Mouse (Mus musculus): ENCODE data around the gene Scarb1.

The Scarb1 gene

DNA sequence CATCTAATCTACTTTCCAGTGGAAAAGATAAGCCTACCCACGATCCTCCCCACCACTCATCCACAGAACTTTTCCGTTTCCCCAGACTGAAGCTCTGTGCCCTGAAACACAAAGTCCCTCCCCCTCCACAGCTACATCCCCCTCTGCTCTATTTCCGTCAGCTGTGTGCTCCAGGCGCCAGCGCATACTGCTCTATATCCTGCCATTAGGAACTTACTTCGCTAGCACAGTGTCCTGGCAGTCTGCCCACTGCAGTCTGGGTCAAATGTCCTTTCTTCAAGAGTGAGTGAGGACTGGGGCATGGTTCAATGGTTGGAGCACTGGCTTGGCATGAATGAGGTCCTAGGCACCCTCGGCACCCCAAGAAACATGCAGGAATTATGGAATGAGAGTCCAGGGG lies 23.0 kb upstream of the Scarb1 start:
- peak; percentile 37 for DNase-seq

DNA sequence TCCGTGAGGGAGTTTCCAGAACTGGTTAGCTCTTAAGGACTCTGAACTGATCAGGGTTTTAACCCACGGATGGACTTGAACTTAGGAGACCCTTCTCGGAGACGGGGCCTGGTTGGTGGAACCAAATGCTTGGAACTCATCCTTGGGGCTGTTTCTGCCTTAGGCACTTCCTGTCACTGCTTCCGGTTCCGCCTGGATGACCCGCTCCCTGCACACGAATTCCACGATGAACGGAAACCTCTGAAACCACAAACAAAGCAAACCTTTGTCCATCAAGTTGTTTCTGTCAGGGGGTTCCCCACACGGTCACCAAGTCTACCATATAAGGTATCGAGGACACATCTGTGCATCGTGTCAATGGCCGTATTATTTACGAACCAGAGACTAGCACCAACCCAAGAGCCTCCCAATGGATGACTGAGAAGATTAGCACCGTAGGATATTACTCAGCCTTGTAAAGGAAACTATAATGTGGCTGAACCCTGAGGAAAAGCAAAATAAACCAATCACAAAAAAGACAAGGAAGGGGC lies 20.2 kb upstream of the Scarb1 start:
- no peak for DNase-seq

DNA sequence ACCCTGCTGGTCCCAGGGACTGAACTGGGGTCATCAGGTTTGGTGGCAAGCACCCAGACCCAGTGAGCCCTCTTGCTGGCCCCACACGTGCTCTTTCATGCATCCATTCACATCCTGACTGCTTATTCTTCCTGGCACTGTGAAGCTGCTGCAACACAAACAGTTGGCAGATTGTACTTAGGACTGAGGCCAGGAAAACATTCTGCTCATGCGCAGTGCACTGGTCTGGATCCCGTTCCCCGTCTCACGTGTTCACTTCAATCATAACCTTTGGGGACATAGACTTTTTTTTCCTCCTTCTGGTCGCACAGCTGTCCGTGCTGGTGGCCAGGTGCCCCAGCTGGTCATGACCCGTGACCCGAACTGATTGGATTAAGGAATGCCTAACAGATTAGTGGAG lies 19.7 kb upstream of the Scarb1 start:
- DNase-seq: no peak

DNA sequence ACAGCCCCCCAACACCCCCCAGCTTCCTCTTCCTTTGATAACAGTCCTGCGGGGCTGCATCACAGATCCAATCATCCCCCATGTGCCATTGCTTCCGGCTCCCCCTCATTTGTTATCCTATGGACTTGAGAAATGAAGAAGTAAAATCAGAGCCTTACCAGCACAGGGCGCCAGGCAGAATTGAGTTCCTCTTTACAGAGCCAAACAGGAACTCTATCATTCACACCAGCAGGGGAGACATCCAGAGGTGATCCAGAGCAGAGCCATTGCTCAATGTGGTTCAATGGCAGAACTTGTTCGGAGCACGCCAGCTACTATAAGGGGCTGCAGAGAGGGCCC lies 17.3 kb upstream of the Scarb1 start:
- peak; percentile 39 for DNase-seq

DNA sequence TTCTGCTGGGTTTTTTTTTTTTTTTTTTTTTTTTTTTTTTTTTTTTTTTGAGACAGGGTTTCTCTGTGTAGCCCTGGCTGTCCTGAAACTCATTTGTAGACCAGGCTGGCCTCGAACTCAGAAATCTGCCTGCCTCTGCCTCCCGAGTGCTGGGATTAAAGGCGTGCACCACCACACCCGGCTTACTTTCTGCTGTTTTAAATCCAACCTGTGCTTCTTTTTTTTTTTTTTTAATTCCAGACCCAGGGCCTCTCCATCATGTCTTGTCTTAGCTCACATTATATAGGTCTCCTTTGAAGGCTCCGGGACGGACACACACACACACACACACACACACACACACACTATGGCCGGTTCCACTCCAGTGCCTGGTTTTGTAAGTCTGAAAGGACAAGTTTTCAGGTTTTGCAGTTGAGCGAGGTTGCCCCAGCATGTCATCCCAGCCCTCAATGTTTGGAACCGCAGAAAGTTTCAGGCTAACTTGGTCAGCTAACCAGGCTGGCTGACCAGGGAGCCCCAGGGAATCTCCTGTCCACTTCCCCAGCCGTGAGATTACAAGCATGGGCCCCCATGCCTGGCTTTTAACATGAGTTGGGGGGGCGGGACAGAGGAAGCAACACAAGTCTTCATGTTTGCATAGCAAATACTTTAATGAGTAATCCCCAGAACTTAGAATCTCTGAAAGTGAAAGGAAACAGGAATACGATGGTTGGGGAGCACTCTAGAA lies 16.8 kb upstream of the Scarb1 start:
- no peak for DNase-seq

DNA sequence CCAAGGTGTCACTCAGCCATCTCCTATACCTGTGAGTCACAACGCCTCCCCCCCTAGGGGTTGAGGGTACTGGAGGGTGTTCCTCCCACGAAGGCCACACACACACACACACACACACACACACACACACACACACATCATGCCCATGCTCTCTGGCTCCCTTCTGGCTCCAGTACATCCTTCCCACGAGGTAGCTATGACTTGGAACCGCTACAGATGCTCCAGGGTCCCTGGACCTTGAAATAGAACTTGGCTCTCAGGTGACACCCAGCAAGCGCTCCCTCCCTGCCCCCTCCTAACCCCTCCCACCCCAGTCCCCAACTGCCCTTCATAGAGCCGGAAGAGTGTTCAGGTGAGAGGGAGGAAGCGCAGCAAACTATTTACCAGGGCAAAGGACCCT lies 14.8 kb upstream of the Scarb1 start:
- DNase-seq: no peak

DNA sequence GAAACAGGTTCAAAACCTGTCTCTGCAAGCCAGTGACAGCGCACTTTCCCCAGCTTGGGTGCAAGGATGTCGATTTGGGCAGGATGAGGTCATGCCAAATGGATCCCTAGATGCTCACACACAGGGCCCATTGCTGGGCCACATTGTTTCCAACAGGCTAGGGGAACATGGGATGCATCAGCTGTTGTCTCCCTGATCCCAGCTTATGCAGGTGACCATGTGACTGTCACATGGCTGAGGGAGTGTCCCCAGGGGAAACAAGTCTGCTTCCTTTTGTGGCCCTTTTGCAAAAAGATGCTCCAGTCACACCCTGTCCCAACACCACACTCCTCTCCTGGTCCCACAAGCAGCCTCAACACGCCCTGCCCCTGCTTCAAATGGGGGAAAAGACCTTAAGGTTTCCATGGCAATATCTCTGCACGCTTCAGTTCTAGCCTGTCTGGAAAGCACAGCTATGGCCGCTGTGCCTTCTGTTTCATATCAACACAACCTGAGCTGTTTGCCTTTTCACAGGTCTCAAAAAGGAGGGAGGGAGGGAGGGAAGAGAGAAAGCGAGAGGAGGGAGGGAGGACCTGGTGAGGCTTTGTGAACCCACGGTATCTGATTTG lies 14.1 kb upstream of the Scarb1 start:
- DNase-seq: no peak

DNA sequence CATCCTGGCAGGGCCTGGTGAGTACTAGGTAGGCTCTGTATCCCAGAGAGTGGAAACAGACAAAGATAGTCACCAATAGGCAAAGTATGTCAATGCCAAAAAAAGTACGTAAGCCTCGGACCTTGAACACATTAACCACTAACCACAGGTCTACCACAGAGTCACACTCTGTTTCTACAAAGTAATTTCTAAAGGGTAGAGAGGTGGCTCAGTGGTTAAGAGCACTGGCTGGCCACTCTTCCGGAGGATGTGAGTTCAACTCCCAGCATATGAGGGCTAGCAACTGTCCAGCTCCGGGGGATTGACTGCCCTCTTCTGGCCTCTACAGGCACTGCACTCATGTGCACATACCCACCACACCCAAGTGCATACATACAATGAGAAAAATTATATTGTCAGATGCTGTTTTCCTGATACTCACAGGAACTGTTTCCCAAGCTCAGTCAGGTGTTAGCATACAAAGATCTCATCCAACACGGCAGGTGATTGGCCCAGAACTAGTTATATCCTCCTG lies 11.9 kb upstream of the Scarb1 start:
- DNase-seq: no peak

DNA sequence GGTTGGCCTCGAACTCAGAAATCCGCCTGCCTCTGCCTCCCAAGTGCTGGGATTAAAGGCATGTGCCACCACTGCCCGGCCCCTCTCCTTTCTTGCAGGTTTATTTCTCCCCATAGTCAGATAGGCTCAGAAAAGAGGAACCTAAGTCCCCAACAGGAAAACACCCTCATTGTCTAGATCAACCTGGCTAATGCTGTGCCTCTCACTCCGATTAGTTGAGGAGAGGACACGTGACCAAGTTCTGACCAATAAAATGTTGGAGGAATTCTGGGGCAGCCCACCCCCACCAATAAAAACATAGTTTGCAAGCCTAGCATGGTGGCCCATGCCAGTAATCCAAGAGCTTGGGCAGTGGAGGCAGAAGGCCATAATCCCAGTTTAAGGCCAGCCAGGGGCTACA lies 11.0 kb upstream of the Scarb1 start:
- DNase-seq: no peak

DNA sequence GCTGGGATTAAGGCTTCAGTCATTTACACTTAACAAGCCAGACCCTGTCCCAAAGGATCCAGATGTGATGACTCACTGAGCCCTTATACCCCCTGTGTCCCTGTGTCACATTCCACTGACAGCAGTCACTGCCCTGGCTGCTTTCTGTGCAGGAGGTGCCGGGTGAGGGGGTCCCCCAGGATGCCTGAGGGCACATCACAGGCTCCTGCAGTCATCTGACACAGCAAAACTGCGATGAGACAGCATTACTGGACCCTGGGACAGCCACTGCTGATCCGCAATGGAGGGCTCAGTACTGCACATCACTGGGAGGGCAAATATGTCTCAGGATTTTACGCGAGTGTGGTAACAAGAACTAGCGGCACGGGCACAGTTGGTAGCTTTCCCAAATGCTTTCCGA lies 10.2 kb upstream of the Scarb1 start:
- no peak for DNase-seq

DNA sequence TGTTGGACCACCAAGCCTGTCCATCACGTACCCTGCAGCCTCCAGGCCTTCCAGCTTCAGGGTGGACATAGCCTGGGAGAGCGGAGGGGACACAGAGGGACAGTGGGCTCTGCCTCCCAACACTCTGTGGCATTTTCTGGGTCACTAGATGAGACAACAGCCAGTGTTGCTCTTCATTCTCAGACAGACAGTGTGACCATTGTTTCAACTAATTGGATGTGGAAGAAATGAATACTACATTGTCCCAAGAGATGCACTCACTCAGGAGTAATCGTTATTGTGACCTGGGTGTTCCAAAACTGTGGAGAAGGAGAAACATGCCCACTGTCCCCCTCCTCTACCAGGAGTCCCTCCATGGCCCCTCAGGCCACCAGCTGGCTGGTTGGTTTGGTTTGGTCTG lies 8.5 kb upstream of the Scarb1 start:
- DNase-seq: no peak

DNA sequence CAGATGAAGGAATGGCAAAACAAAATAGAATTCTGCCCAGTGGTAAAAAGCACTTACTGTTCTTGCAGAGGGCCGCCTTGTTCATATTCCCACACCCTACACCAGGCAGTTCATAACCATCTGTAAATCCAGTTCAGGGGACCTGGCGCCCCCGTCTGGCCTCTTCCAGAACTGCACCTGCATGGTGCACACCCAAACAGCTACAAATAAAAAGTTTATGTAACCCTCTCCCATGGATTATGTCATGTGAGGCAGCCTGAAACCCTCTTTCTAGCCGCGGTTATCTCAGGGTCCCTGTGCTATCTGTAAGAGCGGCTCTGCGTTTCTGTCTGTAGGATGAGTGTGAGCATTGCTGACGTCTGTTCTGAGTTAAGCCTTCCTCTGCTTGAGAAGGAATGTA lies 7.6 kb upstream of the Scarb1 start:
- peak; percentile 84 for DNase-seq

DNA sequence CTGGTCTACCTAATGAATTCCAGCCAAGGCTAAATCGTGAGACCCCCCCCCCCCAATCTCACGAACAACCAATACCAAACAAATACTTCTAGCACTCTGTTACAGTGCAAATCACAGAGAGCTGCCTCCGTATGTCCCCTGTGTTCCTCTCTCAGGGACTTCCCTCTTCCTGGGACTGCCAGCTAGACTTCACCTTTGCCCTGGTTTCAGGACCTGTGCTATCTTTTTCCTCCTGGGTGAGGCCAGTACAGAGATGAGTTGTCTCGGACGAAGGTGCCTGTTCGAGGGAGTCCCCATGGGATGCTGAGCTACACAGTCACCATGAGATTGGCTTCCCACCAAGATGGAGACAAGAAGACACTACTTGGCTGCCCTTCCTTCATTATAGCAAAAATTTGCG lies 7.2 kb upstream of the Scarb1 start:
- DNase-seq: no peak

DNA sequence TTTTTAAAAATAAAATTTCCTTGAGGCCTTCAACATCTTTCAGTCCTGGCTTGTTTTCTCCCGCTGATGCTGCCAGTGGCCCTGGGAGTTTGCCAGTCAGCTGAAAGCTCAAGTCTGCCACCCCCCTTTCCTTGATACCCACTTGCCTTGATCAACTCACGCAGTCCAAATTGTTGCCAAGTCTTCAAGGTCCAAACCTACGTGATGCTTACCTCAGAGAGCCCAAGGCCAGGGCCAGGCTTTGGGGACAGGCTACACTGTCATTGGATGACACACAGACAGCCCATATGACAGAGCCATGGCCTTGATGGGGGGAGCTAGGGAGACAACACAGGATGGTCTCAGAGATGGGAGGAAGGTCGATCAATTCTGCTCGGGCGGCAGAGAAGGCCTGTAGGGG lies 3.4 kb upstream of the Scarb1 start:
- no peak for DNase-seq

DNA sequence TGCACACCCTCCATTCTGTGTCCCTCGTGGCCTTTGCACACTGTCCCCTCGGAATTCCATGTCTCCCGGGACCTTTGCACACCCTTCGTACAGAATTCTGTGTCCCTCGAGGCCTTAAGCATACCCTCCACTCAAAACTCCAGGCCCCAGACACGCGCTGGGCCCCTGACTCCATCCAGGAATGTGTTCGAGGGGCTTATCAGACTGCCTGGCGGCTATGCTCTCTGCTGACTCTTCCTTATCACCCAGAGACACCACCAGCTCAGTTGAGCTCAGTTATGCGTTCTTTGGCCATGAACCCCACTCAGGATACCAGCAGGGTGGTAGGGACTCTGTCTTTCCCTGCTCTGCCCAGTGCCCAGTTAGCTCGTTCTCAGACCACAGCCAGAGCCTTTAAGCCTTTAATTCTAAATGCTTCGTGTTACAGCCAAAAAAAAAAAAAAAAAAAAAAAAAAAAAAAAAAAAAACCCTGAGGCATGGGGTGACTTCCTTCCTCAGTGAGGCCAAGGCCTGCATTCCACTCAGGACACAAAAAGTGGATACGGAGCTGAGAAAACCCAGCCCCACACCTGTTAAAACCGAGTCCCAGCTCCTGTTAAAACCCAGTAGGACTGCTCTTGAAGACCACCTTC lies 681 bp upstream of the Scarb1 start:
- DNase-seq: peak; percentile 85

DNA sequence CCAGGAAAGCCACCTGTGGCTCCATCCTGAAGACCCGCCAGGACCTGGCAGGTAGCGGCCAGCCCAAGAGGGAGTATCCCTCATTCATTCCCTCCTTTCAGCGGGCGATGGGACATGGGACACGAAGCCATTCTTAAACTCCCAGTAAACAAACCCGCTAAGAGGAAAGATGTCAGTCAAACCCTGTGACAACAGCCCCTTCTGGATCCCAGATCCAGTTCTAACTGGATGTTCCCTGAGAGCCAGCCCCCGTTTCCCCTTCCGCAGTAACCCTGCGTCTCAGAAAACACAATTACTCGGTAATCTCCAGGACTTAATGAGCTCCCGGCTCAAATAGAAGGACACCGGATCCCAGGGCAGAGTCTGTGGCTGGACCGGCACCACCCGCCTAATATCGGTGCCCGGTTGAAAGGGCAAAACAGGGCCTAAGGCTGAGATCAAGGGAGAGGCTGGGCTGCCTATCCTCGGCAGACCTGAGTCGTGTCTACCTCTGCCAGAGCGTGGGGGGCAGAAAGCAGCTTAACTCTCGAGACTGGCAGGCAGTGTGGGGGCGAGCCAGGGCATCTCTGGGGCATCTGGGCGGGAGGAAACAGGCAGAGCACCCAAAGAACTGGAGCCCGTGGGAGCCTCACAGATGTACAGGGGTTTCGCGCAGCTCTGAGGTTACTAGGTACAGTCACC lies 903 bp downstream of the Scarb1 start:
- peak; percentile 39 for DNase-seq

DNA sequence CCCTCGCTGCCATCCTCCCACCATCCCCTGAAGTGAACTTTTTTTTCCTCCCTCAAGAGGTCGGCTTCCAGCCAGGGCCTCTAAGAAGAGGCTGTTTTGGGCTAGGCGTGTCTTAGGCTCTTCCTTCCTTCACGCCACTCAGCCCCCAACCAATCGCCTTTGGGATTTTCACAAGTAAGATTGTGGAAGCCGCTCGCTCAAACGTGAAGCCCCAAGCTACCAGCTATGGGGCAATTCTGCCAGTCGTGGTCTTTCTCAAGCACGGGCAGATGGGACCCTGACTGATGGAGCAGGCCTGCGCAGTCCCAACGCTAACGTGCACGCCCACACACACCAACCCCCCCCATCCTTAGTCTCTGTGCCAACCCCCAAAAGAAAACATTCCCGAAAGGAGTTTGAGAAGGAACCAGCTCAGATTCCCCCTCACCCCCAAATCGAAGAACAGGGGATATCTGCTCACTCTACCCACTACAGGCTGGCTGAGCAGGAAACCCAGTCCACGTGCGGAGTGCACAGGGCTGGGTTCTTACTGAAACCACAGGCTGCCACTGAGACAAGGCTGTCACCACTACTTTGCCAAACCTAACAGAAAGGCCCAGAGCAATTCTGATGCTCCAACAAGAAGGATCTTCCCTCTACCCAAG lies 1.7 kb downstream of the Scarb1 start:
- DNase-seq: peak; percentile 70

DNA sequence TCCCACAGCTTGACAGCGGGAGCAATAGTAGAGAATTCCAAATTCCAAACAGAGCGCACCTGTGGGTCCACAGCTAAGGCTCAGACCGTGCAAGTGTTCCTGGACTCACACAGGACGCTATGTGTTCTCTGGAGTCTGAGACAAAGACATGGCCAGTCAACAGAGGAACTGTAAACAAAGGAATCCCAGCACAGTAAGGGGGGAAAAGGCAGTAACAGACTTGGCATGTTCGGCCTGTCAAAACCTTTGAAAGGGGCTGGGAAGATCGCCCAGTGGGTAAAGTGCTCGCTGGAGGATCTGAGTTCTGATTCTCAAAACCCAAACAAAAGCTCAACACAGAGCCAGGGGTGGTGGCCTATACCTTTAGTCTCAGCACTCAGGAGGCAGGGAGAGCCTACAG lies 3.4 kb downstream of the Scarb1 start:
- no peak for DNase-seq

DNA sequence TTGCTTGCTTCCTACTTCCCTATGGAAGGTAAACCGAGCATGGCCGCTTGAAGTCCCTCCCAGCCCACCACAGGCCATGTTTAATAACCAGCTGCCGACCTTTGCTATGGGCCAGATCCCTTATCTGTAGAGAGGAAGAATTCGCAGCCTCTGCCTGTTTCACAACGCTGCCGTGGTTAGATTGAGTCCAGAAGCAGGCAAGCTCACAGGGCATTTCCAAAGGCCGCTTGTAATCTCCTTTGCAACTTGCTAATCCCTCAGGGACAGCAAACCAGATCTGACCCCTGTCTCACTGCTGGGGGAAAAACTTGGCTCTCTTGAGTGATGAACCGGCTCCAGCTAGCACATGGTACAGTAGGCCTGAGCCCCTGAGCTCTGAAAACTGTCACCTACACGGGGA lies 3.9 kb downstream of the Scarb1 start:
- peak; percentile 52 for DNase-seq

DNA sequence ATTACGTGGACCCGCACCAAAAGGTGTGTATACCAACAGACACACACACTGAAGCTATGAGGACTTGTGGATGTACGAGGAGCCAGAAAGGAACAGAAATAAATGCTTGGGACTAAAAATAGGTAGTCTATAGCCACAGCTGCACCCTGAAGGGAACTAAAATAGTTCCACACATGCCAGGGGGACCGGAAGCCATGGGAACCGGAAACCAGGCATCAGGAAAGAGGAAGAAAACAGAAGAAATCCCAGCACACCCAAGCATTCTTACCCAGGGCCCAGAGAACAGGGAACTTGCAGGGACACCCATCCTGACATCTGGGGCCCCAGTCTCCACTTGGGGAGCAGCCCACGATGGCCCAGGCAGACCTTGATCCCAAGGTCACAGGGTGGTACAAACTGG lies 7.9 kb downstream of the Scarb1 start:
- DNase-seq: no peak

DNA sequence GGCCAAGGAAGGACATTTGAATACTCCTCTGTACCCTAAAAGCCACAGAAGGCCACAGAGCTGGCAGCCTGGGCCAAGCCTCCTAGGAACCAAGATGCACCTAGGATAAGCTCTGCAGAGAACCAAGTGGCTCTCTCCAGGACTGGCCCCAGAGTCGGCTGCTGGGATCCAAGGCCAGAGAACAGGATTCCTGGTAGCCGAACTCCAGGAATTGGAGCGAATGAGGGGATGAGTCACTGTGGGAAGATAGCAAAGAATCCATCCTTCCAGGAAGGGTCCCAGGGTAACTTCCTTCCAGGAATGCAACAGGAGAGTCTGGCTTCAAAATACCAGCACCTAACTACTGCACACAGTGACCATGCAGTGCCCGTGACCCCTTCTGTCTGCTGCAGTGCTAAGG lies 8.6 kb downstream of the Scarb1 start:
- DNase-seq: no peak

DNA sequence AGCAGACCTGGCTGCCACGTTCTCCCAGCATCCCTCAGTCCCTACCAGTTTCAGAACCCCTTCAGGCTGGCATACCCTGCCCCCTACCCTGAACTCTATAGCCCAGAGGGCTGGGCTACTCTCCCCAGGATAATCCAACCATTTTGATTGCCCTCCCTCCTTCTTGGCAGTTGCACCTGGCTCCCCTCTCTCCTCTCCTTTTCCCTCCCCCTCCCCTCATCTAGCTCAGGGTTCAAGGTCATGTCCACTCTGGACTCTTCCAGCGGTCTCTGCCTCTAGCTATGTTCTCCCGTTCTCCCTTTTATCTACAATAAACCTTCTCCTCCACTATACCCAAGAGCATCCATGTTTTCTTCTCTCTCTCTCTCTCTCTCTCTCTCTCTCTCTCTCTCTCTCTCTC lies 9.1 kb downstream of the Scarb1 start:
- DNase-seq: no peak

DNA sequence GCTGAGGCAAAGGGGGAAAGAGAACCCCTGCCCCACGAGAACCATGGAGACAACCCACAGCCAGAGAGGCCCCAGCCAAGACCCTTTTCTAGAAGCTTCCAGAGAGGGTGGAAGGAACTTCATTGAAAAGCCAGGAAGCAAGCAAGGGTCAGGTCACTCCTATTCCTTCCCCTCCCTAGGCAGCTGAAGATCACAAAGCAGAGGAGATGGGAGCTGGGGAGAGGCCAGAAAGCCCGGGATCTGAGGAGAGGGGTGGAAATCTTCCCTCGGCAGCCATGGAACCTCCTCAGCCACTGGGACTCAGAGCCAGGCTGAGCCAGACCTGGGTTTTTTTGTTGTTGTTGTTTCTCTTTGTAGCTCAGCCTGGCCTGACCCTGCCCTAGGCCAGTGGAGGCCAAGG lies 9.8 kb downstream of the Scarb1 start:
- DNase-seq: no peak
